Mouse (Mus musculus): ENCODE measurements around the gene Fxyd1.

The Fxyd1 gene

DNA sequence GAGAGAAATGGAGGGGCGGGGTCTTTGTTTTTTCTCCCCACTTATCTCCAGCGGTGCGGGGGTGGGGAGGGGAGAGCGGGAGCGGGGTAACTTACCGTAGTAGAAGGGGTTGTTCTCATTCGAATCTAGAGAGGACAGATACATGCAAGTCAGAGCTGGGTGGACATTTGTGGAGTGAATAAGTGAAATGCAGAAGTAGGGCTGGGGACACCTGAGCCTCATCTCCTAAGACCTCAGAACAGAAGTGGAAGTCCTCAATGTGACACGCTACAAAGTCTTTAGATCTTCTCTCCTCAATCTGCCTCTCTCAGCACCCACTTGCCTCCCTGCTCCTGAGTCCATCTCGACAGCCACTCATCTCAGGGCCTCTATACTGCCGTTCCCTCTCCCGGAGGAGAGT, 21.7 kb downstream of the Fxyd1 start:
- Histone ChIP-seq H3K27me3 (ENCODE audit: insufficient read depth, low read length) (peaks cover 10% of the 10 kb centered on the region), H3K4me1 (replicated peaks; ENCODE audit: low read depth, low read length) (peaks cover 41% of the 10 kb centered on the region), H3K9me3 (ENCODE audit: low read length) (no peaks in the 10 kb centered on the region), H3K4me3 (replicated peaks; ENCODE audit: low read length) (no peak overlapping the region), H3K36me3 (ENCODE audit: insufficient read depth, low read length) (no peaks in the 10 kb centered on the region)
- no peak for TF ChIP-seq NANOG (IDR thresholded peaks at IDR 0.05; ENCODE audit: borderline replicate concordance, low read length)
- no peak for TF ChIP-seq POU5F1 (IDR thresholded peaks at IDR 0.05; ENCODE audit: borderline replicate concordance, low read length)
- no peak for TF ChIP-seq CTCF (conservative IDR thresholded peaks at IDR 0.05; ENCODE audit: low read length)

DNA sequence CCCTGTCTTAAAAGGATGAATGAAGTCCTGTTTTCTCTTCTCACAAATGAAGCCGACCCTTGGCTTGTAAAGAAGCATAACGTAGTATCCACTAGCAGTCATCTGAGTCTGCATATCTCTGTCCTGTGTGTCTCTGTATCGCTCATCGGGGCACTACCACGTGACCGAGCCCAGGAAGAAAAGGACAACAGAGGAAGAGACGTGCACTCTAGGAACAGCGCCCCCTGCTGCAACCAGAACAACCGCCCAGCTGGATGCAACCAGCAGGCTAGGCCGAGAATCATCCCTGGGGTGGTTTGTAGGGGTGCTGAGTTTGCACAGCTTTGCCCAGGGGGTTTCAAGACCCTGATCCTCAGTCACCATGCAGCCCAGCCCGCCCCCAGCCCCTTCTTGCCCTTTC, 22.2 kb downstream of the Fxyd1 start:
- no peak overlapping the region for H3K4me3 ChIP-seq (replicated peaks; ENCODE audit: low read length)
- H3K9me3 ChIP-seq (ENCODE audit: low read length): no peaks in the 10 kb centered on the region
- H3K36me3 ChIP-seq (ENCODE audit: insufficient read depth, low read length): no peaks in the 10 kb centered on the region
- H3K27me3 ChIP-seq (ENCODE audit: insufficient read depth, low read length): peaks cover 5% of the 10 kb centered on the region
- TF ChIP-seq NANOG (IDR thresholded peaks at IDR 0.05; ENCODE audit: borderline replicate concordance, low read length) (no peak), CTCF (conservative IDR thresholded peaks at IDR 0.05; ENCODE audit: low read length) (peak; percentile 49)
- H3K4me1 ChIP-seq (replicated peaks; ENCODE audit: low read depth, low read length): peaks cover 41% of the 10 kb centered on the region

DNA sequence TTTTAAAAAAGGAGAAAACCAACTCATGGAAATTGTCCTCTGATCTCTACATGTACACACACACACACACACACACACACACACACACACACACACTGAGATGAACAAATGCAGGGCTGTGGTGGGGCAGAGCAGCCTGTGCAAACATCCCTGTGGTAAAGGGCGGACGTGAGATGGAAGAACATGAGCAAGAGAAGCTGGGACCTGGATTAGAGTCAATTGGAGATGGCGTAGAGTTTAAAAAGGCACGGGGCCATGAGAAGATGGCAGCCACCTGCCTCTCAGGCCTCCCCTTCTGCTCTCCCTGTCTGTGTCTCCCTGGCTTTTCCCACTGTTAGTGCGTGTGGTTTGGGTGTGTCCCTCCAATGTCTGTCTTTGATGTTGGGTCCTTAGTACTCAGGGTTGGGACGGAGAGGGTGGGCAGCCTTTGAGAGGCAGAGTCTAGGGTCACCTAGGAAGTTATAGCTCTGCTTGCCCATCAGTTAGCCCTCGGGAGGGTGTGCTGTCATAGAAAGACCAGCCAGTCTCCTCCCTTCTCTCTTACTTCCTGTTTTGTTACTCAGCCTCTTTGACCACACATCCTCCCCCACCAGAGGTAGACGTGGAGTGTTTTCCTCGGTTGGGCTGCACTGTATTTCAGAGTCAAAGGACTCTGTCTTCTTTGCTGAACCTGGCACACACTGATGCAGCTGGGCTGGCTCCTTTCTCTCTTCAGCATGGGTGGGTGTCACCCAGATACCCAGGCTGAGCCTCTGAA, 23.4 kb downstream of the Fxyd1 start:
- Histone ChIP-seq H3K4me3 (replicated peaks; ENCODE audit: low read length) (no peak overlapping the region), H3K4me1 (replicated peaks; ENCODE audit: low read depth, low read length) (peaks cover 34% of the 10 kb centered on the region), H3K27me3 (ENCODE audit: insufficient read depth, low read length) (no peaks in the 10 kb centered on the region), H3K36me3 (ENCODE audit: insufficient read depth, low read length) (no peaks in the 10 kb centered on the region), H3K9me3 (ENCODE audit: low read length) (no peaks in the 10 kb centered on the region)
- TF ChIP-seq CTCF (conservative IDR thresholded peaks at IDR 0.05; ENCODE audit: low read length): no peak
- no peak for TF ChIP-seq POU5F1 (IDR thresholded peaks at IDR 0.05; ENCODE audit: borderline replicate concordance, low read length)
- no peak for TF ChIP-seq NANOG (IDR thresholded peaks at IDR 0.05; ENCODE audit: borderline replicate concordance, low read length)

DNA sequence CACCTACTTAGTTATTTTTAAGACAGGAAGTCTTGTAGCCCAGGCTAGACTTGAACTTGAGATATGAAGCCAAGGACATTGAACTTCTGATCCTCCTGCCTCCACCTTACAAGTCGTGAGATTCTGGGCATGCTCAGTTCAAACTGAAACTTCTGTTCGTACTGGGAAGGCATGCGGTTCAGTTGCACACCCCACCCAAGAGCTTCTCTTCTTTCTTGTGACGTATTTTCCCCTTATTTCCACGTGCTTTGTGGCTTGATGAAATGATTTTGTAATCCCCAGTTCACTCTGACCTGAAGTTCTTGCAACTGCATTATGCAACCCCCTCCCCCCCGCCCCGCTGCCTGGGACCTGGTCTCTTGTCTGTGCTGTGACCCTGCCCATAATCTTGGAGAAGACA, 25.3 kb downstream of the Fxyd1 start:
- Histone ChIP-seq H3K27me3 (ENCODE audit: insufficient read depth, low read length) (no peaks in the 10 kb centered on the region), H3K4me1 (replicated peaks; ENCODE audit: low read depth, low read length) (peaks cover 34% of the 10 kb centered on the region), H3K4me3 (replicated peaks; ENCODE audit: low read length) (no peak overlapping the region), H3K36me3 (ENCODE audit: insufficient read depth, low read length) (no peaks in the 10 kb centered on the region), H3K9me3 (ENCODE audit: low read length) (no peaks in the 10 kb centered on the region)
- TF ChIP-seq NANOG (IDR thresholded peaks at IDR 0.05; ENCODE audit: borderline replicate concordance, low read length) (no peak), CTCF (conservative IDR thresholded peaks at IDR 0.05; ENCODE audit: low read length) (no peak), POU5F1 (IDR thresholded peaks at IDR 0.05; ENCODE audit: borderline replicate concordance, low read length) (no peak)

DNA sequence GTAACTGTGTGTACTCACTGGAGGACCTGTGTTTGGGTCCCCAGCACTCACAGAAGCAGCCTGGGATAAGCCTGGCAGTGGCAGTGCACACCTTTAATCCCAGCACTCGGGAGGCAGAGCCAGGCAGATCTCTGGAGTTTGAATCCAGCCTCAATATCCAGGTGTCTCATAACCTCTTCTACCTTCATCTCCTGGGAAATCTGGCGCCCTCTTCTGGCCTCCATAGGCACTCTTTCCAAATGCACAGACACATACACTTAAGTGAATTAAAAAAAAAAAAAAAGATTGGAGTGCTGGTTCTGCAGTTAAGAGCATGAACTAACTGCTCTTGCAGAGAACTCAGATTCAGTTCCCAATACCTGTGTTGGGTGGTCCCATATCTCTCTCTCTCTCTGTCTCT, 26.3 kb downstream of the Fxyd1 start:
- H3K27me3 ChIP-seq (ENCODE audit: insufficient read depth, low read length): no peaks in the 10 kb centered on the region
- H3K4me3 ChIP-seq (replicated peaks; ENCODE audit: low read length): no peak overlapping the region
- no peaks in the 10 kb centered on the region for H3K9me3 ChIP-seq (ENCODE audit: low read length)
- H3K36me3 ChIP-seq (ENCODE audit: insufficient read depth, low read length): no peaks in the 10 kb centered on the region
- peaks cover 30% of the 10 kb centered on the region for H3K4me1 ChIP-seq (replicated peaks; ENCODE audit: low read depth, low read length)
- peak; percentile 64 for TF ChIP-seq CTCF (conservative IDR thresholded peaks at IDR 0.05; ENCODE audit: low read length)
- TF ChIP-seq NANOG (IDR thresholded peaks at IDR 0.05; ENCODE audit: borderline replicate concordance, low read length): no peak

DNA sequence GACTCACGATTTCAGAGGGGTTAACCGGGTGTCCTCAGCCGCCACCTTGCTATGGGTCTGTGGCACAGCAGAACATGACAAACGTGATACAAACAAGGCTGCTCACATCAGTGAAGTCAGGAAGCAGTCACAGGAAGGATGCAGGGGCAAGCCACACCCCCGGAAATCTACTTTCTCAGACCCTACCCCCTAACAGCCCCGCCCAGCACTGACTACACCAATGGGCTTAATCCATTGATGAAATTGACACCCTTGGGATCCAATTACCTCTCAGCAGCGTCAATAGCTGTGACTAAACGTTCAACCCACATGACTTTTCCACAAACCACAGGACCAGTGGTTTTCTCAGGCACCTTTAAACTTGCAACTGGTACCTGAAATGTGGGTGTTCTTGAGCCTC, 28.4 kb downstream of the Fxyd1 start:
- no peaks in the 10 kb centered on the region for H3K9me3 ChIP-seq (ENCODE audit: low read length)
- no peak for TF ChIP-seq POU5F1 (IDR thresholded peaks at IDR 0.05; ENCODE audit: borderline replicate concordance, low read length)
- no peak for TF ChIP-seq NANOG (IDR thresholded peaks at IDR 0.05; ENCODE audit: borderline replicate concordance, low read length)
- no peak for TF ChIP-seq CTCF (conservative IDR thresholded peaks at IDR 0.05; ENCODE audit: low read length)
- H3K27me3 ChIP-seq (ENCODE audit: insufficient read depth, low read length): no peaks in the 10 kb centered on the region
- H3K4me1 ChIP-seq (replicated peaks; ENCODE audit: low read depth, low read length): peaks cover 18% of the 10 kb centered on the region
- H3K4me3 ChIP-seq (replicated peaks; ENCODE audit: low read length): peak overlapping the region; percentile 41; the same call in 1 of the 2 replicates
- H3K36me3 ChIP-seq (ENCODE audit: insufficient read depth, low read length): no peaks in the 10 kb centered on the region

DNA sequence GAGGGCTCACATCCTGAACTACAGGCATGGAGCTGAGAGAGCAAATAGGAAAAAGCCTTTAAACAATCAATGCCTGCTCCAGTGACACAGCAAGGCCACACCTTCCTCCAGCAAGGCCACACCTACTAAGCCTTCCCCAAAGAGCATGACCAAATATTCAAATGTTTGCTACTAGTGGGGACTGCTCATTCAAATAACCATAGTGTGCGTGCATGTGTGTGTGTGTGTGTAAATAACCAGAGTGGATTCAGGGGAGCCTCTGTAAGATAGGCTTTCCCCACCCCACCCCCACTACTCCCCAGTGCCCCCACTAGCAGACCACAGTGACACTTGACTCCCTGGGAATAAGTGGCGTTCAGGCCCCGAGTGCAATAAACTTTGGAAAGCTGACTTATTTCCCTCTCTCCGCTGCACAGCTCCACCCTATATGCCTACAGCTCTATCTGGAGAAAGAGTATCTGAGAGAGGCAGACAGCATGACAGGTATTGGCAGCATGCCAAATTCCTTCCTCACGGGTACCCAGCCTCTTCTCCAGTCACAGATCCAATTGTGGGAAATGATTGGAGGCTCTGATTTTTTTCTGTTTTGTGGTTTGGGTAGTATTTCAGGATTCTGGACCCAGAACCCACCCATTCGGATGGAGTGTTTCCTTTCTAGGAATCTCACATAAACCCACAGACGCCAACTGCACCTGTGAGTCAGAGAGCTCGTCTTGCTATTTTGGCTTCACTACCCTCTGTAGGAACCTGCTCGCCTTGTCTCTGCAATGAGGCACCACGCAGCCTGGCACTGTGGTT, 39.7 kb downstream of the Fxyd1 start:
- no peaks in the 10 kb centered on the region for H3K9me3 ChIP-seq (ENCODE audit: low read length)
- 0 out of 2 replicates have a peak, but pooled peaks cover 14% of the 10 kb centered on the region for H3K4me1 ChIP-seq (replicated peaks; ENCODE audit: low read depth, low read length)
- H3K4me3 ChIP-seq (replicated peaks; ENCODE audit: low read length): no peak overlapping the region
- TF ChIP-seq CTCF (conservative IDR thresholded peaks at IDR 0.05; ENCODE audit: low read length) (no peak), NANOG (IDR thresholded peaks at IDR 0.05; ENCODE audit: borderline replicate concordance, low read length) (no peak), POU5F1 (IDR thresholded peaks at IDR 0.05; ENCODE audit: borderline replicate concordance, low read length) (no peak)
- no peaks in the 10 kb centered on the region for H3K36me3 ChIP-seq (ENCODE audit: insufficient read depth, low read length)
- no peaks in the 10 kb centered on the region for H3K27me3 ChIP-seq (ENCODE audit: insufficient read depth, low read length)

DNA sequence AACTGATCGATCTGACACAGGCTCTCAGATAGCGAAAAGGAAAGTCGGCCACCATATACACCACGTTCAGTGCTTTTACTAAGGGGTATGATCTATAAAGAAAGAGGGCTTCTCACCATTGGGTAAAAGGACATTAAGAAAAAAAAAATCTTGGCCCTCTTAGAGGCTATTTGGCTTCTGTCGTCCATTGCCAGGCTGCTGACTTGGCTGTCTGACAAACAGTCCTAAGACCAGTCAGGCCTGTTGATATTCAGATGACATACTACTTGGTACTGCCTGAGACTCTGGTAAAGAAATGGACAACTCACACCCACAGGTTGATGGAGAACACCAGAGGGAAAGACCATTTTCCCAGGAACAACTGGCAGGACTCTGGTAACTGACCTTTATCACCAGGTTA, 44.0 kb downstream of the Fxyd1 start:
- no peaks in the 10 kb centered on the region for H3K36me3 ChIP-seq (ENCODE audit: insufficient read depth, low read length)
- H3K27me3 ChIP-seq (ENCODE audit: insufficient read depth, low read length): no peaks in the 10 kb centered on the region
- H3K4me1 ChIP-seq (replicated peaks; ENCODE audit: low read depth, low read length): 0 out of 2 replicates have a peak, but pooled peaks cover 7% of the 10 kb centered on the region
- no peak for TF ChIP-seq POU5F1 (IDR thresholded peaks at IDR 0.05; ENCODE audit: borderline replicate concordance, low read length)
- TF ChIP-seq NANOG (IDR thresholded peaks at IDR 0.05; ENCODE audit: borderline replicate concordance, low read length): no peak
- TF ChIP-seq CTCF (conservative IDR thresholded peaks at IDR 0.05; ENCODE audit: low read length): no peak
- H3K4me3 ChIP-seq (replicated peaks; ENCODE audit: low read length): no peak overlapping the region
- H3K9me3 ChIP-seq (ENCODE audit: low read length): no peaks in the 10 kb centered on the region
